Mouse (Mus musculus) intestine, postnatal 0 days (tissue): ENCODE measurements at regions not wholly inside any gene's neighbourhood (a gene's known extent, or its start where the extent isn't known, plus 50 kb on each side); places are given as distances from the start of the nearest gene placed in this dataset.
"Not testable (repeated sequence)": the region's sequence is repeated elsewhere in the genome, so short reads cannot be mapped to it uniquely, and the experiment has no call there.

Source experiments
- ATAC-seq: fragments of 200-750 bp; cut with Nextera tagmentation; 2 replicates; pipeline ENCODE4 v1.8.0; 2017; ENCODE audit warnings: mild to moderate bottlenecking, moderate TSS enrichment, moderate library complexity
- H3K27ac ChIP-seq: fragments of 300-500 bp; sonication (generic); 2 replicates; pipeline ENCODE4 v1.5.1; 2014; ENCODE audit warnings: mild to moderate bottlenecking, low read depth, low read length, moderate library complexity
- H3K27me3 ChIP-seq: fragments of 300-500 bp; sonication (generic); replicated peaks from 2 replicates; pipeline ENCODE4 v1.6.1; 2014; ENCODE audit warnings: low read length, mixed read lengths; ENCODE audit not compliant: control insufficient read depth, insufficient read depth
- H3K36me3 ChIP-seq: fragments of 300-500 bp; sonication (generic); 2 replicates; pipeline ENCODE4 v1.6.1; 2014; ENCODE audit warnings: mild to moderate bottlenecking, moderate library complexity; ENCODE audit not compliant: control insufficient read depth, insufficient read depth
- H3K4me1 ChIP-seq: fragments of 300-500 bp; sonication (generic); replicated peaks from 2 replicates; pipeline ENCODE4 v1.6.1; 2014; ENCODE audit warnings: antibody characterized with exemption, low read length, mixed read lengths; ENCODE audit not compliant: control insufficient read depth, insufficient read depth
- H3K4me2 ChIP-seq: fragments of 300-500 bp; sonication (generic); replicated peaks from 2 replicates; pipeline ENCODE4 v1.6.1; 2014; ENCODE audit warnings: low read depth, mild to moderate bottlenecking, moderate library complexity
- H3K4me3 ChIP-seq: fragments of 300-500 bp; sonication (generic); 2 replicates; pipeline ENCODE4 v1.5.1; 2014; ENCODE audit warnings: low read depth, low read length
- H3K9ac ChIP-seq: fragments of 300-500 bp; sonication (generic); 2 replicates; pipeline ENCODE4 v1.6.1; 2014; ENCODE audit warnings: mild to moderate bottlenecking, low read depth, low read length
- H3K9me3 ChIP-seq: fragments of 300-500 bp; sonication (generic); 2 replicates; pipeline ENCODE4 v1.6.1; 2016; ENCODE audit warnings: mixed run types; ENCODE audit not compliant: control insufficient read depth
- CTCF ChIP-seq: sonication (generic); IDR thresholded peaks from 2 replicates; pipeline ENCODE4 v1.5.1; 2016; ENCODE audit warnings: low read depth, mild to moderate bottlenecking, control low read depth, antibody characterized with exemption, moderate library complexity
- WGBS: fragments of 180-500 bp; shearing (Covaris S2); extraction: QIAGEN DNeasy Blood & Tissue Kit; methylation state at CpG from one replicate; pipeline ENCODE4 v1.1.7; 2014; 5-methylcytosine and 5-hydroxymethylcytosine counted together

DNA sequence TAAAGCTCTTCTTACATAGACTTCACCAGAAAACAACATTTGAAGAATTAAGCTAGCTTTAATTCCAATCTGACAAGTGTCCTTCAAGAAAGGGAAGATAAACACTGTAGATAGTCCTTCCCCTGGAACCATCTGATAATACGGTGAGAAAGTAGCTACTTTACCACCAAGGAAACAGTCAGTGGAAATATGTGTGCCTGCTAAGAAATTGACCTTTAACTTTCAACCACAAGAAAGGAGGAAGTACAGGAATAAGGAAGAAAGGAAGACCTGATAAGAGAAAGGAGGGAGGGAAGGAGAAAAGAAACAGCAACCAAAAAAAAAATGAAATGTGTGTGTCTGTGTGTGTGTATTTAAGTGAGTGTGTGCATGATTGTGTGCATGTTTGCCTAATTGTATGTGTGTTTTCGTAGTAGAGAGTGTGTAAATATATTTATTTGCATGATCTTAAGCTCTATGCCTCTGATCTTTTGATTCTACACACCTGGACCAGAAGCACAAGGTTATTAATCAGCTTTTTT, 831.3 kb downstream of the Pla2g4a start:
- H3K9me3 ChIP-seq, result no peaks in the 10 kb centered on the region
- no peaks in the 10 kb centered on the region for H3K36me3 ChIP-seq
- H3K27ac ChIP-seq, result no peak overlapping the region
- H3K4me3 ChIP-seq, result no peak overlapping the region
- H3K9ac ChIP-seq, result no peak overlapping the region
- no peak for ATAC-seq
- no peak overlapping the region for H3K4me2 ChIP-seq
- H3K4me1 ChIP-seq, result no peaks in the 10 kb centered on the region
- TF ChIP-seq CTCF, result no peak
- no peaks in the 10 kb centered on the region for H3K27me3 ChIP-seq
- WGBS, result 58% methylated on average over 2 of the region's 2 CpGs

DNA sequence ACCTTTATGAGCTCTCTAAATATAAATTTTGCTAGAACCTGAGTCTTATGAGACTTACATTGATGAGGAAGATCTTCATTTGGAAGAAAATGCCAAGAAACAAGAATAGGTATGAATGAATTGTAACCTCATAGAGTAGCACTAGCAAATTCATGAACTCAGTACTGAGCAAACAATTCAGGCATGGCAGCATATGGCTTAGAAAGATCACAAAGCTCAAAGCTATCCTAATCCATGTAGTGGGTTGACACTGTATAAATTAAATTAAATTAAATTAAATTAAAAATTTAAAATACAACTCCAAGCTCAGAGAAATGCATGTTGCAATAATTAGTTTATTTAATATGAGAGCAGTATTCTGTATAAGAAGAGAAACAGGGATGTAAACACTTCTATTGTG, 832.0 kb downstream of the Pla2g4a start:
- Histone ChIP-seq H3K36me3 (no peaks in the 10 kb centered on the region), H3K9ac (no peak overlapping the region), H3K4me1 (no peaks in the 10 kb centered on the region), H3K4me3 (no peak overlapping the region), H3K27me3 (no peaks in the 10 kb centered on the region), H3K27ac (no peak overlapping the region), H3K9me3 (no peaks in the 10 kb centered on the region), H3K4me2 (no peak overlapping the region)
- TF ChIP-seq CTCF, result no peak
- ATAC-seq, result no peak

DNA sequence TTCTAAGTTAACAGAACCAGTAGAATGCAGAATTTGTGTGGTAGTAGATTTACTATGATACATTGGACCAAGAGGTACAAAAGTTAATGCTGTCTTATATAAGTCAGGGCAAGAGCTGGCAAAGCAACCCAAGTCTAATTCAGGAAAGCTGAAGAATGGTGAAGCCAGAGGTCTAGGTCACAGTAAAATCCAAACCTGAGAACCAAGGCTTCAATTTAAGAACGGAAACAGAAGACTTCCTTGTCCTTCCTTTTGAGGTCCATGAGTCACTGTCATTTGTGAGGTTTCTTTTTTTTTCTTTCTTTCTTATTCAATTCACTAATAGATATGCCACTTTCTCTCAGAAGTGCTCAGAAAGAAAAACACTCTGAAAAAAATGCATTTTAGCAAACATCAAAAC, 833.4 kb downstream of the Pla2g4a start:
- Histone ChIP-seq H3K4me3 (no peak overlapping the region), H3K27me3 (no peaks in the 10 kb centered on the region), H3K27ac (no peak overlapping the region), H3K4me1 (no peaks in the 10 kb centered on the region), H3K36me3 (no peaks in the 10 kb centered on the region), H3K9ac (no peak overlapping the region), H3K4me2 (no peak overlapping the region), H3K9me3 (no peaks in the 10 kb centered on the region)
- 80% methylated on average over 1 of the region's 1 CpGs for WGBS
- no peak for TF ChIP-seq CTCF
- no peak for ATAC-seq

- WGBS, result 62% methylated on average over 2 of the region's 2 CpGs
- Histone ChIP-seq H3K36me3 (no peaks in the 10 kb centered on the region), H3K4me3 (no peak overlapping the region)
Observed at GRCm38 (mm10) chr1:149103396-149103795, 857.7 kb downstream of the Pla2g4a start.

GRCm38 (mm10) chr1:149097426-149097825, 863.7 kb downstream of the Pla2g4a start:
- 88% methylated on average over 1 of the region's 1 CpGs for WGBS
- no peaks in the 10 kb centered on the region for H3K9me3 ChIP-seq
- H3K27me3 ChIP-seq, result no peaks in the 10 kb centered on the region
- H3K4me3 ChIP-seq, result no peak overlapping the region
- no peak for TF ChIP-seq CTCF
- no peak overlapping the region for H3K4me2 ChIP-seq
- H3K9ac ChIP-seq, result no peak overlapping the region
- no peaks in the 10 kb centered on the region for H3K36me3 ChIP-seq
- ATAC-seq, result no peak
- no peak overlapping the region for H3K27ac ChIP-seq
- no peaks in the 10 kb centered on the region for H3K4me1 ChIP-seq

More at GRCm38 (mm10) chr1:149103396-149103795, 857.7 kb downstream of the Pla2g4a start:
- no peak for TF ChIP-seq CTCF
- Histone ChIP-seq H3K9ac (no peak overlapping the region), H3K4me2 (no peak overlapping the region), H3K27ac (no peak overlapping the region), H3K9me3 (no peaks in the 10 kb centered on the region), H3K4me1 (no peaks in the 10 kb centered on the region), H3K27me3 (no peaks in the 10 kb centered on the region)
- no peak for ATAC-seq

GRCm38 (mm10) chr1:149074681-149075080, 886.4 kb downstream of the Pla2g4a start:
- Histone ChIP-seq H3K9ac (no peak overlapping the region), H3K4me2 (no peak overlapping the region), H3K9me3 (no peaks in the 10 kb centered on the region), H3K4me3 (no peak overlapping the region), H3K27me3 (no peaks in the 10 kb centered on the region), H3K27ac (no peak overlapping the region), H3K4me1 (no peaks in the 10 kb centered on the region), H3K36me3 (no peaks in the 10 kb centered on the region)
- 81% methylated on average over 1 of the region's 1 CpGs for WGBS
- ATAC-seq, result no peak
- TF ChIP-seq CTCF, result no peak

DNA sequence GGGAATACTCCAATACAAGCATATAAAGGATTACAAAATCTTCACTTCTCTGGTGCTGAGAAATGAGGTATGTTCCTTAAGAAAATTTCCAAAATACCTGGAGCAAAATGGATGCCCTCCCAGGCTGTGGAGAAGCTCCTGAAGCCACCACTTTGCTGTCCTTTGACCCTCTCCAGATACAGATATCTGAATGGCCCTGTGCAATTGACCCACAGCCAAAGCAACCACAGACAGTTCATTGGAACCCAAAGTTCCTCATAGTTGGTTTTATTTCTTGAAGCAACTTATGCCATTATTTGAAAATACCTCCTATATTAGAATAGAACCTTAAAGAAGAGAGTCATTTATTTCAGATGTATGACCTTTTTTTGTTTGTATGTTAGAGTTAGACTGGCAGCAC, 891.5 kb downstream of the Pla2g4a start:
- no peak overlapping the region for H3K4me2 ChIP-seq

DNA sequence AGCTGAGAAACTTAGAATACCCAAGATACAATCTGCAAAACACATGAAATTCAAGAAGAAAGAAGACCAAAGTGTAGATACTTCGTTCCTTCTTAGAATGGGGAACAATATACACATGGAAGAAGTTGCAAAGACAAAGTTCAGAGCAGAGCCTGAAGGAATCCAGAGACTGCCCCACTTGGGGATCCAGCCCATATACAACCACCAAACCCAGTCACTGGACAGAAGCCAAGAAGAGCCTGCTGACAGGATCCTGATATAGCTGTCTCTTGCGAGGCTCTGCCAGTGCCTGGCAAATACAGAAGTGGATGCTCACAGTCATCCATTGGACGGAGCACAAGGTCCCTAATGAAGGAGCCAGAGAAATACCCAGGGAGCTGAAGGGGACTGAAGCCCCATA, 898.1 kb downstream of the Pla2g4a start:
- not testable (repeated sequence) for H3K27me3 ChIP-seq, ATAC-seq, H3K4me1 ChIP-seq, H3K9me3 ChIP-seq, H3K9ac ChIP-seq, H3K36me3 ChIP-seq, H3K27ac ChIP-seq, H3K4me2 ChIP-seq, H3K4me3 ChIP-seq
- WGBS, result 80% methylated on average over 3 of the region's 3 CpGs

More for the DNA sequence above, 891.5 kb downstream of the Pla2g4a start:
- no peak overlapping the region for H3K27ac ChIP-seq
- ATAC-seq, result no peak
- H3K9me3 ChIP-seq, result no peaks in the 10 kb centered on the region
- no peaks in the 10 kb centered on the region for H3K36me3 ChIP-seq
- no peak overlapping the region for H3K9ac ChIP-seq
- TF ChIP-seq CTCF, result no peak
- no peak overlapping the region for H3K4me3 ChIP-seq
- no peaks in the 10 kb centered on the region for H3K4me1 ChIP-seq
- H3K27me3 ChIP-seq, result no peaks in the 10 kb centered on the region
